Mouse (Mus musculus) thymus, postnatal 25 days (tissue): ENCODE results near the gene Mrgprx1.

Source experiments
- DNase-seq: peaks from one replicate; pipeline ENCODE4 v3.0.0; 2022

Mrgprx1 gene

DNA sequence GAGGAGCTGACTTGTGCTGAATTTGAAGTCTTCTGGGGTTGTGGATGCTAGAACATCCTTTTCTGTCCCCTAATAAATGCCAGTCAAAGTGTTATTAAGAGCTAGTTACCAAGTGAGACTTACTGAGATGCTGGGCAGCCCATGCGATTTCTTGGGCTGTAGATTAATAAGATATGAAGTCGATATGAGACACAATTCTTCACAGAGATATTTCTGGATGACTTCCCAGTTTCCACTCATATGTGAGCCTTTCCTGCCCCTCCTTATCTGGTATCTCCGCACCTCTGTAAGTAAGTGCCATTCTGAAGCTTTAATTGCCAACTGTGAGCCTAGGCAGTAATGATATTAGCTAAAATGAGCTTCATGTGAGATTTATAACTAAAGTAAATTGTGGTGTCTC lies at the start of gene Mrgprx1:
Gene Mrgprx1 (minus strand): TSS at position 101 of the 400 bp plus-strand sequence.
- DNase-seq = no peak

DNA sequence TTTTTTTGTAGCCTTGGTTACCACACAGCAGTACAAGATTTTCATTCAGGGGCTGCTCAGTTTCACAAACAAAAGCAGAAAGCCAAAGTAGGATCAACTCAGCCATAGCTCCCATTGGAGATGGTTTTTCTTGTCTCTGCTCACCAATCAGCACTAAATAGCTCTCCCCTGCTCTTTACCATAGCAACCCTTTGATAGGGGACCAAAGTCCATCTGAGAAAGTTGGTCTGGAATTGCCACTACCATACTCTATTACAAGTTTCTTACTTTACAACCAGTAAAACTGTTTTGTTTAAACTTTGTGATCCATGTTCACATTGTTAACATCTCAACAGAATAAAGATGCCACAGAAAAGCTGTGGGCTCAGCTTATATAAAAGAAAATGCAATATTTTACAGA lies 48.1 kb upstream of the Mrgprx1 start:
- DNase-seq = no peak

DNA sequence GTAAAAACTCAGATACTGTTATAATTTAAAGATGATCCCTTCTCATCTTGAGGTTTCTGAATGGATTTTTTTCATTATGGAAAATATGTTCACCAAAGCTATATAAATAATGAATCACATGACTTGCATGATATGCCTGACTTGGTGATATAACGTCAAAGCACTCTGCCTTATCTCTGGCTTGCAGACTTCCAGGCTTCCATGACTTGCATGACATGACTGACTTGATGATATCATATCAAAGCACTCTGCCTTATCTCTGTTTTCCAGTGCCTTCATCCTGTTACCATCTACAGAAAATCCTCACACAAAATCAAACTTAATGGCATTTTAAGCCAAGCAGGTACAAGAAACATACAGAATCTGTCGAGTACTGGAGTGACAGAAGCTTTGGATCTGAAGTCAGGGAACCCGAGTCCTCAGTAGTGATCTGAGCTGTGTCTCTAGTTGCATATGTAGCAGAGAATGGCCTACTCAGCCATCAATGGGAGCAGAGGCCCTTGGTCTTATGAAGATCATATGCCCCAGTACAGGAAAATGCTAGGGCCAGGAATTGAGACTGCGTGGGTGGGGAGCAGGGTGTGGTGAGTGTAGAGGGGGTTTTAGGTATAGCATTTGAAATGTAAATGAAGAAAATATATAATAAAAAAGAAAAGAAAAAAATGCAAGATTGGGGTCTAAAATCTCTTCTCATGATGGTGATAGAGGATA lies 19.2 kb upstream of the Mrgprx1 start:
- DNase-seq = no peak

DNA sequence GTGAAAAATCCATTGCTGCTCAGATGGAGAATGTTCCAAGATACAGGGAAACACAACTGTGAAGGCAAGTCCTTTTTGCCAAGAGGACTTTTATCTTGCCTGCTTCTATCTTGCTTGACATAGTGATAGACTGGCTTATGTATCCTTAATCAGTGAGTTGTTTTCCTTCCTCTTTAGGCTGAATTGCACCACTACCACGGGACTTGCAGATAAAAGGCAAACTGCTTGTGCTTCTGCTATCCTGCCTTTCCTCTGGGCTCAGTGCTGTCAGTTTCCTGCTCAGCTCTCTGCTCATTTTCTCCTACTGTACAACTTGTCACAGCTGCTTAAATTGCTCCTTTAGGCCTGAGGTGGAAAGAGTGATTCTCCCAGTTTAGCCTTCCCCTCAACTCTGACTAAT lies 16.6 kb upstream of the Mrgprx1 start:
- DNase-seq = no peak

DNA sequence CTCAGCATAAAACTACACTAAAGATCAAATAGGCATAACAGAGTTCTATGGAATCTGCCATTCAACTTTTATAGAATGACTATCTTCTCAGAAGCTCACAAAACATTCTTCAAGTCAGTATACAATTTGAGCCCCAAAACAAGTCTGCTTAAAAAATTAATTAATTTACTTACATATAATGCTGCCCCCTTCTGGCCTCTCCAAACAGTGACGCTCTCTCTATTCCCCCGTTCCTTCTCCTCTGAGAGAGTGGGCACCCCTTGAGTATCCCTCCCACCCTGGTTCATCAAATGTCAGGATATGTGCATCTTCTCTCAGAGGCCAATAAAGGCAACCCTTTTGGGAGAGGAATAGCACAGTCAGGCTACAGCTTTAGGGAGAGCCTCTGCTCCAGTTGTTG lies 9.5 kb downstream of the Mrgprx1 start:
- no peak for DNase-seq

DNA sequence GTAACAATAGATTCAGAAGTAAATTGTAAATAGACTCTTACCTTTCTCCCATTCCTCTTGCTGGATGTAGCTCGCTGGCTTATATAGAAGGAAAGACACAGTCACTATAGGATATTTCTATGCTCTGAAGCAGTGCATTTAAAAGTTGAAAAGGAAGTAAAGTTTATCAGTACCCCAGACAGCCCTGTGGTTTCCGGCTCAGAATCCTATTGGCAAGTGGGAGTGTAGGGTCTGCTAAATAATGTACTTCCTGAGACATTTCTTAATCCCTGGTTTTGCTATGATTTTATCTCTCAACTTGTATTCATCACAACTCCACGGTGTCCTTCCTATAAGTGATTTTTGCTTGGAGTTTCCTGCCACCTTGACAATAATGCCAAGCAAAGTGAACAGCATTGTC lies 31.7 kb downstream of the Mrgprx1 start:
- no peak for DNase-seq

DNA sequence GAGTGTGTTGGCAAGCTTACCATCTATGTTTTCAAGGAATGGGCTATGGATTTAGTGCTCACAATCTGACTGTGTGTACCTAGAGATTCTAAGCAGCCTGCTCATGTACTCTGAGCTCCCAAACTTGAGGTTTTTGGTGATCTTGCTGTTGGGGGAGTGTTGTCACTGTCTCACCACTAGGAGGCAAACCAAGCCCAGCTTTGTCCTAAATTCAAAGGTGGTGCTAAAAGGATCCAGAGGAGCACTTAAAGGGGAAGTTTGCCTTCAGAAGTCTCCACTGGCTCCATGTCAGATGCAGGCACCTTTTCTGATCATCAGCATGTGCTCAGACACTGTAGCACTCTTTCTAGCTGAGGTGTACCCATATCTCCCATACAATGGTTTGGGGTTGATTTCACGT lies 40.6 kb downstream of the Mrgprx1 start:
- DNase-seq = no peak

DNA sequence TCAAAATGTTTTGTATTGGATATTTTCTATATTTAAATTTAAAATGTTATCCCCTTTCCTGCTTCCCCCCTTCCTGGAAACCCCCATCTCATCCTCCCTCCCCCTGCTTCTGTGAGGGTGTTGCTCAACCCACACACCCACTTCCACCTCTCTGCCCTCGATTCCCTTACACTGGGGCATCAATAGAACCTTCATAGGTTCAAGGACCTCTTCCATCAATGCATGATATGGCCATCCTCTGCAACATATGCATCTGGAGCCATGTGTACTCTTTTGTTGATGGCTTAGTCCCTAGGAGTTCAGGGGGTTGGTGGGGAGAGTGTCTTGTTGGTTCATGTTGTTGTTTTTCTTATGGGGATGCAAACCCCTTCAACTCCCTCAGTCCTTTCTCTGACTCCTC lies 45.4 kb downstream of the Mrgprx1 start, which contains the start of gene Mrgpra4:
Gene Mrgpra4 (minus strand): TSS at position 101 of the 400 bp plus-strand sequence.
- no peak for DNase-seq
